Mouse (Mus musculus): Measurements from ENCODE around the gene Rnf8.

The Rnf8 gene

GRCm38 (mm10) chr17:29682261-29682660 lies 67.7 kb downstream of the Rnf8 start:
- DNase-seq = no peak

- peak; percentile 36 to 47 for DNase-seq
Measured at GRCm38 (mm10) chr17:29683127-29683526, 68.5 kb downstream of the Rnf8 start.

- no peak for DNase-seq
Measured at GRCm38 (mm10) chr17:29684275-29684674, 69.7 kb downstream of the Rnf8 start.

GRCm38 (mm10) chr17:29686771-29687170 lies 72.2 kb downstream of the Rnf8 start:
- no peak for DNase-seq

- no peak for DNase-seq
Measured at GRCm38 (mm10) chr17:29687373-29687772, 72.8 kb downstream of the Rnf8 start.

- DNase-seq = no peak
Measured at GRCm38 (mm10) chr17:29688610-29689009, 74.0 kb downstream of the Rnf8 start.

- no peak for DNase-seq
Measured at GRCm38 (mm10) chr17:29690257-29690656, 75.7 kb downstream of the Rnf8 start.

GRCm38 (mm10) chr17:29692827-29693226 lies 78.2 kb downstream of the Rnf8 start:
- DNase-seq = no peak

- no peak for DNase-seq
Measured at GRCm38 (mm10) chr17:29693571-29693970, 79.0 kb downstream of the Rnf8 start.

GRCm38 (mm10) chr17:29694516-29694915 lies 79.9 kb downstream of the Rnf8 start:
- DNase-seq = no peak

Measured in kidney, postnatal 4 days (tissue).